Comparison of ENCODE assay signal across 25 mouse cellular contexts in the genomic region with DNA sequence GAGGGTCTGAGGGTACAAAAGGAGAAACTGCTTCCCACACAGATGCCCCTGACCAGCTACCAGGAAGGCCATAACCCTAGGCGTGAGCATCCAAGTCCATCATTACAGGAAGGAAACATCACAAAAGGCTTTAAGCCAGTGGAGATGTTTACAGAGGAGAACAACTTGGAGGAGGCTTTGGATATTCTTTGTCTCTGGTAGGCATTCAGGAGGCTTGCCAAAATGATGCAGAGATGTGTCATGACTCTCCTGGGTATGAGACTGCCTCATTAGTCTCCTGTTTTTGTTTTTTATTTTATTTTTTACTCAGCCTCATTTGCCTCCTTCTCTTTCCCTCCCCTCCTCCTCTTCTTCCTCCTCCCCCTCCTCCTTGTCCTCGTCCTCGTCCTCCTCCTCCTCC.
DNase-seq lines count a peak whose midpoint lies in the region; ATAC-seq and TF ChIP-seq lines count a peak whose summit lies in the region.
"Had no signal": no experiment of that assay in that cellular context is flagged by ENCODE, and none has a peak within 500 bp of the region (broad histone marks: within the 10 kb centered on the region; RNA-seq: fewer than 3 reads in every experiment).

No protein-coding gene starts in this region.

- ATAC-seq in frontal cortex, adult (ENCODE audit: low TSS enrichment) = peak; percentile 70
- ATAC-seq in liver, postnatal 0 days = no peak
- ATAC-seq: activated CD4-positive, CD25-positive, alpha-beta regulatory T cell, adult 4 months; forebrain, embryonic 14.5 days; forebrain, embryonic 16.5 days; Patski had no signal

- H3K9me3 ChIP-seq in liver, postnatal 0 days (ENCODE audit: low read length) = no peaks in the 10 kb centered on the region
- H3K9me3 ChIP-seq: embryonic facial prominence, embryonic 13.5 days; embryonic facial prominence, embryonic 15.5 days; forebrain, embryonic 10.5 days; forebrain, embryonic 12.5 days had no signal

- no peak overlapping the region for H3K4me2 ChIP-seq in liver, postnatal 0 days (ENCODE audit: low read depth, low read length)
- H3K4me2 ChIP-seq: embryonic facial prominence, embryonic 13.5 days; embryonic facial prominence, embryonic 15.5 days; forebrain, embryonic 12.5 days had no signal

- no peak overlapping the region for H3K9ac ChIP-seq in liver, postnatal 0 days (replicated peaks)
- H3K9ac ChIP-seq: embryonic facial prominence, embryonic 13.5 days; embryonic facial prominence, embryonic 15.5 days; forebrain, embryonic 12.5 days had no signal

- no peaks in the 10 kb centered on the region for H3K36me3 ChIP-seq in liver, postnatal 0 days (replicated peaks; ENCODE audit: insufficient read depth, low read length)
- H3K36me3 ChIP-seq: embryonic facial prominence, embryonic 13.5 days; embryonic facial prominence, embryonic 15.5 days; forebrain, embryonic 10.5 days; forebrain, embryonic 12.5 days had no signal

- H3K4me1 ChIP-seq in liver, postnatal 0 days (ENCODE audit: insufficient read depth) = no peaks in the 10 kb centered on the region
- H3K4me1 ChIP-seq: embryonic facial prominence, embryonic 13.5 days; forebrain, embryonic 10.5 days; forebrain, embryonic 12.5 days had no signal

- no peak for DNase-seq in frontal cortex, postnatal 36 days (ENCODE audit: low spot score in 2 of 2)
- DNase-seq in 3T3-L1 (ENCODE audit: low read depth, low spot score) = peak; percentile 64
- peak; percentile 67 for DNase-seq in brain, adult 2 months (ENCODE audit: low read depth, low spot score)
- no peak for DNase-seq in kidney, postnatal 4 days
- no peak for DNase-seq in liver, postnatal 0 days
- DNase-seq: adrenal gland, adult 8-10 months; adrenal gland, postnatal 14 days; adrenal gland, postnatal 36 days; cerebellum, adult 11 months; cerebellum, adult 18-20 months; cerebellum, adult 8-10 months; cerebellum, adult 9-11 months; cerebellum, postnatal 14 days; cerebellum, postnatal 36 days; embryo, embryonic 11 days had no signal

- 68% methylated on average over 3 of the region's 3 CpGs for WGBS in liver, postnatal 0 days (ENCODE audit: insufficient replicate concordance)

- TF ChIP-seq EP300 in liver, postnatal 0 days (IDR thresholded peaks at IDR 0.05; ENCODE audit: low read depth) = no peak

- no peak overlapping the region for H3K4me3 ChIP-seq in liver, postnatal 0 days (ENCODE audit: low read depth, low read length)
- H3K4me3 ChIP-seq: embryonic facial prominence, embryonic 13.5 days; embryonic facial prominence, embryonic 15.5 days; erythroblast, embryonic 14.5 days; forebrain, embryonic 10.5 days; forebrain, embryonic 12.5 days had no signal

- no peak for TF ChIP-seq CTCF in liver, postnatal 0 days (IDR thresholded peaks at IDR 0.05; ENCODE audit: low read depth)

- H3K27me3 ChIP-seq in liver, postnatal 0 days (ENCODE audit: insufficient read depth, low read length) = no peaks in the 10 kb centered on the region
- H3K27me3 ChIP-seq: embryonic facial prominence, embryonic 13.5 days; embryonic facial prominence, embryonic 15.5 days; forebrain, embryonic 12.5 days; Patski had no signal

- H3K27ac ChIP-seq in liver, postnatal 0 days (ENCODE audit: low read depth) = no peak overlapping the region
- H3K27ac ChIP-seq: embryonic facial prominence, embryonic 13.5 days; embryonic facial prominence, embryonic 15.5 days; forebrain, embryonic 10.5 days; forebrain, embryonic 12.5 days had no signal

Comparison
In these comparisons a context has a peak if more than half of its experiments do, and no peak if none do; other contexts are left out.
1. DNase-seq: peak in 3T3-L1 (single experiment) and brain, adult 2 months (single experiment); none in frontal cortex, postnatal 36 days (0 of 2), kidney, postnatal 4 days (0 of 2) and liver, postnatal 0 days (single experiment).